Mouse (Mus musculus): Measurements from ENCODE around the gene Rab11fip3. TPM values are rescaled to one million over a fixed set of nuclear protein-coding genes. Genes with fewer than 3 reads are reported as not detected.

Gene Rab11fip3
- polyA plus RNA-seq, 2 experiments from 2014 or later, result 1.8 to 2.3 TPM

- no peak for ATAC-seq
These were observed 37.8 kb downstream of the Rab11fip3 start for GRCm38 (mm10) chr17:26031583-26031982.

- no peak for ATAC-seq
These were observed 41.1 kb downstream of the Rab11fip3 start for GRCm38 (mm10) chr17:26028261-26028660.

GRCm38 (mm10) chr17:26024674-26025073 is 44.7 kb downstream of the Rab11fip3 start:
- ATAC-seq, result no peak

GRCm38 (mm10) chr17:26023966-26024365 is 45.4 kb downstream of the Rab11fip3 start:
- no peak for ATAC-seq

GRCm38 (mm10) chr17:26023181-26023580 is 46.2 kb downstream of the Rab11fip3 start:
- no peak for ATAC-seq

GRCm38 (mm10) chr17:26021728-26022341 is 47.5 kb downstream of the Rab11fip3 start:
- no peak for ATAC-seq

- ATAC-seq, result peak; percentile 14
These were observed 48.5 kb downstream of the Rab11fip3 start for GRCm38 (mm10) chr17:26020848-26021347.

GRCm38 (mm10) chr17:26018388-26018787 is 51.0 kb downstream of the Rab11fip3 start:
- no peak for ATAC-seq

- no peak for ATAC-seq
These were observed 51.4 kb downstream of the Rab11fip3 start for GRCm38 (mm10) chr17:26017949-26018348.

GRCm38 (mm10) chr17:26017021-26017420 is 52.3 kb downstream of the Rab11fip3 start:
- no peak for ATAC-seq

GRCm38 (mm10) chr17:26013711-26014110 is 55.6 kb downstream of the Rab11fip3 start:
- ATAC-seq, result no peak

- peak; percentile 88 for ATAC-seq
These were observed 57.4 kb downstream of the Rab11fip3 start for GRCm38 (mm10) chr17:26011841-26012460.

- ATAC-seq, result peak; percentile 67
These were observed 59.8 kb downstream of the Rab11fip3 start for GRCm38 (mm10) chr17:26009540-26009939.

- no peak for ATAC-seq
These were observed 60.6 kb downstream of the Rab11fip3 start for GRCm38 (mm10) chr17:26008787-26009186.

- ATAC-seq, result no peak
These were observed 61.0 kb downstream of the Rab11fip3 start for GRCm38 (mm10) chr17:26008331-26008730.

GRCm38 (mm10) chr17:26007646-26008045 is 61.7 kb downstream of the Rab11fip3 start:
- no peak for ATAC-seq

- no peak for ATAC-seq
These were observed 63.5 kb downstream of the Rab11fip3 start for GRCm38 (mm10) chr17:26005731-26006450.

GRCm38 (mm10) chr17:26004711-26005110 is 64.6 kb downstream of the Rab11fip3 start:
- no peak for ATAC-seq

GRCm38 (mm10) chr17:26003864-26004263 is 65.5 kb downstream of the Rab11fip3 start:
- ATAC-seq, result no peak

GRCm38 (mm10) chr17:25998425-25998824 is 70.9 kb downstream of the Rab11fip3 start:
- ATAC-seq, result no peak

GRCm38 (mm10) chr17:25993489-25993888 is 75.9 kb downstream of the Rab11fip3 start:
- ATAC-seq, result no peak

- no peak for ATAC-seq
These were observed 77.1 kb downstream of the Rab11fip3 start for GRCm38 (mm10) chr17:25992274-25992673.

- no peak for ATAC-seq
These were observed 79.0 kb downstream of the Rab11fip3 start for GRCm38 (mm10) chr17:25990331-25990730.

Data from CD4-positive, CD25-positive, alpha-beta regulatory T cell, adult 4 months (primary cell).